In the genomic region with DNA sequence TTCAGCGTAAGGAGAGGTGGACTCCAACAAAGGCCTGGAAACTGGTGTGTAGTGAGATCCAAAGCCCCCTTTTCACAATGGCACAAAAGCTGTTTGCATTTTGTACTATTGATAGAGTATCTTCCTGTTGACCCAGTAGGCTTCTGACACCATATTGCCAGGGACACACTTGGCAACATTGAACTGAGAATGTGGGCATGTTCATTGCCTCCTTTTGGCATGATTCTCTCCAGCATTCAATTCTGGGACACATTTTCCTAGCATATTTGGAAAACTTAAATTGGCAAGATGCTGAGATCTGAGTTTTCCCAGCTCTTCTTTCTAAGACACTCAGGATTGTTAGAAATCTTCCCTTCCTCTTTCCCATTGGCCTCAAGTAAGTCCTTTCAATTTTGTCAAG, we compare ENCODE assay signal across 19 mouse cellular contexts.
"Had no signal": no experiment of that assay in that cellular context is flagged by ENCODE, and none has a peak within 500 bp of the region (broad histone marks: within the 10 kb centered on the region; RNA-seq: fewer than 3 reads in every experiment).

No protein-coding gene starts in this region.

- H3K9ac ChIP-seq: lung, embryonic 14.5 days; midbrain, embryonic 12.5 days; neural tube, embryonic 13.5 days; neural tube, embryonic 15.5 days; stomach, embryonic 15.5 days had no signal

- H3K27ac ChIP-seq: midbrain, embryonic 10.5 days; midbrain, embryonic 12.5 days; neural tube, embryonic 13.5 days; neural tube, embryonic 15.5 days; stomach, embryonic 15.5 days; stomach, postnatal 0 days had no signal

- H3K27me3 ChIP-seq: midbrain, embryonic 12.5 days; neural tube, embryonic 13.5 days; neural tube, embryonic 15.5 days; stomach, embryonic 15.5 days had no signal

- H3K4me2 ChIP-seq: lung, embryonic 14.5 days; midbrain, embryonic 12.5 days; neural tube, embryonic 13.5 days; neural tube, embryonic 15.5 days; stomach, embryonic 15.5 days had no signal

- ATAC-seq: midbrain, embryonic 16.5 days had no signal

- H3K9me3 ChIP-seq: midbrain, embryonic 10.5 days; midbrain, embryonic 12.5 days; neural tube, embryonic 13.5 days; neural tube, embryonic 15.5 days; stomach, embryonic 15.5 days had no signal

- H3K4me3 ChIP-seq: midbrain, embryonic 10.5 days; midbrain, embryonic 12.5 days; myocyte; neural tube, embryonic 13.5 days; neural tube, embryonic 15.5 days; stomach, embryonic 15.5 days had no signal

- H3K4me1 ChIP-seq: stomach, embryonic 15.5 days had no signal

- DNase-seq: lung, adult 18-20 months; lung, embryonic 14.5 days; lung, postnatal 10 days; lung, postnatal 4 days; midbrain, embryonic 14.5 days; retina, postnatal 1 day; right cerebral cortex, adult 18-20 months; right cerebral cortex, postnatal 25 days; thymus, adult 2 months; thymus, postnatal 25 days; thymus, postnatal 4 days had no signal

- H3K36me3 ChIP-seq: midbrain, embryonic 10.5 days; midbrain, embryonic 12.5 days; neural tube, embryonic 13.5 days; neural tube, embryonic 15.5 days; stomach, embryonic 15.5 days had no signal
